Mouse (Mus musculus) small intestine, adult 2 months (tissue): Measurements from ENCODE around the gene Cherp.

ENCODE experiments used
- CTCF ChIP-seq: fragments of 200-500 bp; IDR thresholded peaks from 2 replicates; pipeline ENCODE4 v1.5.1; 2012; ENCODE audit warnings: low read depth, mild to moderate bottlenecking, control low read depth, inconsistent platforms, low read length, moderate library complexity, mixed read lengths; ENCODE audit not compliant: insufficient replicate concordance, insufficient read length; ENCODE audit errors: extremely low read depth
- POLR2A ChIP-seq: fragments of 200-500 bp; IDR thresholded peaks from 2 replicates; pipeline ENCODE4 v1.6.1; 2012; ENCODE audit warnings: low read depth, mild to moderate bottlenecking, control low read depth, inconsistent platforms, low read length, moderate library complexity

- no peak for TF ChIP-seq POLR2A
- TF ChIP-seq CTCF: no peak
These were observed 5.0 kb downstream of the Cherp start for GRCm38 (mm10) chr8:72469984-72470383.
